Mouse (Mus musculus) hindbrain, embryonic 13.5 days (tissue): ENCODE results near the gene Phactr3. TPM values are rescaled to one million over a fixed set of nuclear protein-coding genes. Genes with fewer than 3 reads are reported as not detected.

ENCODE experiments used
- ATAC-seq: fragments of 200-750 bp; cut with Nextera tagmentation; 2 replicates; pipeline ENCODE4 v1.8.0; 2017; ENCODE audit warnings: moderate TSS enrichment; ENCODE audit not compliant: low FRiP score
- H3K27ac ChIP-seq: fragments of 300-500 bp; sonication (generic); 2 replicates; pipeline ENCODE4 v1.5.1; 2015; ENCODE audit warnings: inconsistent platforms, mild to moderate bottlenecking, moderate library complexity
- H3K27me3 ChIP-seq: fragments of 300-500 bp; sonication (generic); 2 replicates; pipeline ENCODE4 v1.6.1; 2015; ENCODE audit warnings: mild to moderate bottlenecking, inconsistent platforms
- H3K36me3 ChIP-seq: fragments of 300-500 bp; sonication (generic); 2 replicates; pipeline ENCODE4 v1.6.1; 2015; ENCODE audit warnings: mild to moderate bottlenecking, inconsistent platforms
- H3K4me1 ChIP-seq: fragments of 300-500 bp; sonication (generic); replicated peaks from 2 replicates; pipeline ENCODE4 v1.6.1; 2015; ENCODE audit warnings: inconsistent platforms
- H3K4me2 ChIP-seq: fragments of 300-500 bp; sonication (generic); 2 replicates; pipeline ENCODE4 v1.6.1; 2015; ENCODE audit warnings: inconsistent platforms, mild to moderate bottlenecking, moderate library complexity
- H3K4me3 ChIP-seq: fragments of 300-500 bp; sonication (generic); 2 replicates; pipeline ENCODE4 v1.5.1; 2015; ENCODE audit warnings: mild to moderate bottlenecking, inconsistent platforms
- H3K9ac ChIP-seq: fragments of 300-500 bp; sonication (generic); 2 replicates; pipeline ENCODE4 v1.6.1; 2015; ENCODE audit warnings: mild to moderate bottlenecking, inconsistent platforms
- H3K9me3 ChIP-seq: fragments of 300-500 bp; sonication (generic); 2 replicates; pipeline ENCODE4 v1.6.1; 2016; ENCODE audit warnings: inconsistent platforms
- WGBS: fragments of 180-500 bp; shearing (Covaris S2); methylation state at CpG from one replicate; pipeline ENCODE4 v1.1.7; 2015; 5-methylcytosine and 5-hydroxymethylcytosine counted together
- polyA plus RNA-seq: library from polyadenylated mRNA; unstranded; fragments of >200 nt; fragmentation: Nextera tagmentation; extraction: Ambion mirVana; gene quantifications from 2 replicates; pipeline ENCODE4 v1.2.1, GENCODE M21; 2015

Gene Phactr3
- polyA plus RNA-seq, 1 experiment from 2014 or later = 42.1 TPM

DNA sequence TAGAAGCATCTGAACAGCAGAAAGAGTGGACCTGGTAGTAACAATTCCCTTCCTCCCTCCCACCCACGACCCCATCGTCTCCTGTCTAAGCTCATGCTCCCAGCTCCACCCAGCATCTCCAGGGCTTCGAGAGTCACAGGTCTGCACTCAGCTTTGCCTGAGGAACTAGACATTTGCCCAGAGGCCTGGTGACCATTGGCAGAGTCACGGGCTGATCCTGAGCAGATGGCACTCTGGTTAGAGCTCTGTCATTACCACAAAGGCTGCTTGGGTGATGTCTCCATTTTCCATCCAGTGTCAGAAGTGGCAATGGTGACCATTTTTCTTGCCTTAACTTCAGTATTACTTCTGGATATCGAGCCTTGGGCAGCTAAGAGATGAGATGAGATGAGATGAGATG lies 127.1 kb downstream of the Phactr3 start:
- peaks cover 18% of the 10 kb centered on the region for H3K4me1 ChIP-seq
- H3K4me3 ChIP-seq = no peak overlapping the region
- 86% methylated on average over 5 of the region's 5 CpGs for WGBS
- no peaks in the 10 kb centered on the region for H3K36me3 ChIP-seq
- H3K9me3 ChIP-seq = no peaks in the 10 kb centered on the region
- no peak for ATAC-seq
- H3K27me3 ChIP-seq = no peaks in the 10 kb centered on the region
- no peak overlapping the region for H3K9ac ChIP-seq
- H3K27ac ChIP-seq = no peak overlapping the region
- no peak overlapping the region for H3K4me2 ChIP-seq

DNA sequence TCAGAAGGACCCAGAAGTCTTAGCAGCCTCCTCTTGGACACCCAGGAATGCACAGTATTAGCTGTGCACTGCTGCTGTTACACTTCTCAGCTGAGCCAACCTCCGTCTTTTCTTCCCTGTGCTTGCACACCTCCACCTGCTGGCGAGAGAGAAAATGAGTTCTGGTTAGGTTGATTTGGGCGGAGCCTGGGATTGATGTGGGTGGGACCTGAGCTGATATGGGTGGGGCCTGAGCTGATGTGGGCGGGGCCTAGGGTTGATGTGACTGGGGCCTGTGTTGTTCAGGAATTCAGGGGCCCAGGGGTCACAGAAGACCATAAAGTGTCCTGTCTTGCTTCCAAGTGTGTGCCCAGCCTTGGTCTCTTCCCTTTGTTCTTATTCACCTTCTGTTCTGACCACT lies 128.0 kb downstream of the Phactr3 start:
- Histone ChIP-seq H3K9ac (no peak overlapping the region), H3K4me1 (0 out of 2 replicates have a peak, but pooled peaks cover 12% of the 10 kb centered on the region), H3K27me3 (no peaks in the 10 kb centered on the region), H3K4me2 (no peak overlapping the region), H3K9me3 (no peaks in the 10 kb centered on the region), H3K27ac (no peak overlapping the region), H3K4me3 (no peak overlapping the region), H3K36me3 (no peaks in the 10 kb centered on the region)
- ATAC-seq = no peak
- 55% methylated on average over 4 of the region's 4 CpGs for WGBS

DNA sequence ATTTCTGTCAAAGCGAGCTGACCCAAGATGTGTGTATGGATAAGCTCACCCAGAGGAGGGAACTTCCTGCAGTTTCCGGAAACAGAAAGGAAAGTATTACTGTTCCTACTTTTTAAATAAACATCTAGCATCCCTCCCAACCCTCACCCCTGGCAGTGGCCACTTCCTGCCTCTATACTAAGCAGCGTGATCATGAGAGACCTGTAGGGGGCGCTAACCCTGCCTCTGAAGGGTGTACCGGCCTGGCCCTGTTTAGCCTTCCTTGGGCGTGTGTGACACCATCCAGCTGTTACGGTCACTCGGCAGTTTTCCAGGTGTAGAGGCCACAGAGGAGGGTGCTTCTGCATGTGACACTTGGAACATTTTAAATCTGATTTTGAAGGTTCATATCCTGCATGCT lies 128.5 kb downstream of the Phactr3 start:
- H3K9ac ChIP-seq = no peak overlapping the region
- no peak for ATAC-seq
- no peaks in the 10 kb centered on the region for H3K36me3 ChIP-seq
- no peak overlapping the region for H3K4me3 ChIP-seq
- no peaks in the 10 kb centered on the region for H3K27me3 ChIP-seq
- no peaks in the 10 kb centered on the region for H3K9me3 ChIP-seq
- H3K27ac ChIP-seq = no peak overlapping the region
- WGBS = 74% methylated on average over 8 of the region's 8 CpGs
- 0 out of 2 replicates have a peak, but pooled peaks cover 12% of the 10 kb centered on the region for H3K4me1 ChIP-seq
- H3K4me2 ChIP-seq = no peak overlapping the region

DNA sequence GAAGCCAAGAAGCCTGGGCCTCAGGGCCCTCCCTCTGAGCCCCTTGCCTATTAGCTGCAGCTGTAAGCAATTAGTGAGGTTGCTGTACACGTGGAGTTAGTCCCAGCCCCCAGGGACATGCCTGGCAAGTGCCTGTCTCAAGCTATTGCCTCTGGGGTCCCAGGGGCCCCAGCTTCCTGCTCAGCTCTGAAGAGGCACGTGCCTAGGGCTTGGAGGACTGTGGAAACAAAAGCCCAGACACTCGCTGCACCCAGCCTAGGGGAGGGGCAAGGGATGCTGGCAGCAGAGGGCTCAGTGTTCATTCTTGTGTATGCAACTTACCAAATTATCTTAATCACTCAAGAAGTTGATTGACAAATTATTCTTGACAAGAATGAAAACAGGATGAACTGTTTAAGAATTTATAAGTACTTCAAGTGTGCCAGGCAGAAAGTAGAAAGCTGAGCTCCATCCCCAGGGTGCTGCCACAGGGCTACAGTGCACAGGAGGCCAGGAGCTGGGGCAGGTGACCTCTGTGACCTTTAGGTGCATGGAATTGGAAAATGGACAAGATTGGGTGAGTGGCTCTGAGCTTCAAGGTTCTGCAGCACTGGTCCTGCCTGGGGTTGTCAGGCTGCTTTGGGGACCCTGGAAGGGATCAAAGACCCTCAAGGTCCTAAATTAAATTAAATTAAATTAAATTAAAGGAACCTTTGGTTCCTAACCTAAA lies 138.5 kb downstream of the Phactr3 start:
- no peak overlapping the region for H3K9ac ChIP-seq
- H3K9me3 ChIP-seq = no peaks in the 10 kb centered on the region
- peak; percentile 79 for ATAC-seq
- no peak overlapping the region for H3K4me3 ChIP-seq
- 0% methylated on average over 3 of the region's 3 CpGs for WGBS
- H3K27me3 ChIP-seq = 0 out of 2 replicates have a peak, but pooled peaks cover 4% of the 10 kb centered on the region
- peaks cover 21% of the 10 kb centered on the region for H3K36me3 ChIP-seq
- H3K4me2 ChIP-seq = no peak overlapping the region
- H3K27ac ChIP-seq = peak overlapping the region; percentile 13; the same call in 1 of the 2 replicates
- peaks cover 14% of the 10 kb centered on the region for H3K4me1 ChIP-seq

DNA sequence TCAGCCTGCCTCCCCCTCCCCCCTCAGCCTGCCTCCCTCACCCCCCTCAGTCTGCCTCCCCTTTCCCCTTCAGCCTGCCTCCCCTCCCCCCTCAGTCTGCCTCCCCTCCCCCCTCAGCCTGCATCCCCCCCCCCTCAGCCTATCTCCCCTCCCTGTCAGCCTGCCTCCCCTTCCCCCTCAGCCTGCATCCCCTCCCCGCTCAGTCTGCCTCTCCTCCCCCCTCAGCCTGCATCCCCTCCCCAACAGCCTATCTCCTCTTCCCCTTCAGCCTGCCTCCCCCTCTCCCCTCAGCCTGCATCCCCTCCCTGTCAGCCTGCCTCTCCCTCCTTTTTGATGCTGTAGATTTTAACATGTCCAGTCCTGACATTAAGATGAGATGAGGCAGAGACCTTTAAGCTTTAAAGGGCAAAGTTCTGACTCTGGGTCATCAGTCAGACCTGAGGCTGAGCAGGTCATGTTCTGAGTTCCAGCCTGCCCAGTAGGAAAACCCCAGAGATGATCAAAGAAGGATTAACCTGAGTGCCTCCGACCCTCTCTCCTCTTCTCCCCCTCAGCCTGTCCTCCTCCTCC lies 139.3 kb downstream of the Phactr3 start:
- peaks cover 21% of the 10 kb centered on the region for H3K36me3 ChIP-seq
- peaks cover 14% of the 10 kb centered on the region for H3K4me1 ChIP-seq
- 0 out of 2 replicates have a peak, but pooled peaks cover 4% of the 10 kb centered on the region for H3K27me3 ChIP-seq
- 7% methylated on average over 2 of the region's 2 CpGs for WGBS
- H3K4me2 ChIP-seq = no peak overlapping the region
- no peaks in the 10 kb centered on the region for H3K9me3 ChIP-seq
- H3K27ac ChIP-seq = no peak overlapping the region
- no peak overlapping the region for H3K9ac ChIP-seq
- no peak overlapping the region for H3K4me3 ChIP-seq
- ATAC-seq = no peak

DNA sequence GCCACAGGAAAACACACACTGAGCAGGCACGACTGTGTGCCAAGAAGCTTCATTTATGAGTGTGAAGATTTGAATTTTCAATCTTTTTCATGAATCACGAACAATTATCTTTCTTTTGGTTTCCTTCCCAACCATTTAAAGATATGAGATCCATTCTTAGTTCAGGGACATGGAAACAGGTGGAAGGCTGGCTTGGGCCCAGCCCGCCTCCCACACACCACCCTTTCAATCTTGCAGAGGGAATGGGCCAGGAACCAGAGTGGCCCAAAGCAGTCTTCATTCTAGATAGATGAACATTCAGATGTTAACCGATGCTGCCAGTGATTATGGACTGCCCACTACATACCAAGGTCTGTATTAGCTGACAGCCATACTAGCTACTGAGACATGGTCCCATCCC lies 144.3 kb downstream of the Phactr3 start:
- no peak for ATAC-seq
- Histone ChIP-seq H3K4me1 (peaks cover 17% of the 10 kb centered on the region), H3K27ac (no peak overlapping the region), H3K27me3 (0 out of 2 replicates have a peak, but pooled peaks cover 4% of the 10 kb centered on the region), H3K4me3 (no peak overlapping the region), H3K4me2 (no peak overlapping the region), H3K9ac (no peak overlapping the region), H3K36me3 (peaks cover 19% of the 10 kb centered on the region), H3K9me3 (no peaks in the 10 kb centered on the region)
- WGBS = 88% methylated on average over 4 of the region's 4 CpGs

DNA sequence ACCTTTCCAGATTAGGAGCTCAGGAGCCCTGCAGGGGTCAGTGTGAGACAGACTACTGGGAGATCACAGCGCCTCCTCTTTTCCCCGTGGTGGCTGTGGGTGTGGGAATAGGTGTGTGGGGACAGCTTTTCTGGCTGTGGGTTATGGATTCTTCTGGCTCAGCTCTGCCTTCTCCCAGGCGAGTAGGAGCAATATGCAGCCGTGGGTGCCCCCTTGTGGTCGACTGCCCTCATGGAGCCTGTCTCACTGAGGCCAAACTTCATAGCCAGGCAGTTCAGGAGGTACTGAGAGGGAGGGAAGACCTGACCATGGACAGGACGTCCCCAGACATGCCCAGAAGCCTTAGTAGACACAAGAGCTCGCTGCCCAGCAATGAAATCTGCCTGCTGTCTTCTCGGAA lies 145.6 kb downstream of the Phactr3 start:
- ATAC-seq = peak; percentile 81
- no peak overlapping the region for H3K27ac ChIP-seq
- whole genome bisulfite sequencing = 6% methylated on average over 8 of the region's 8 CpGs
- no peak overlapping the region for H3K9ac ChIP-seq
- no peak overlapping the region for H3K4me3 ChIP-seq
- H3K4me1 ChIP-seq = peaks cover 17% of the 10 kb centered on the region
- H3K9me3 ChIP-seq = no peaks in the 10 kb centered on the region
- no peaks in the 10 kb centered on the region for H3K27me3 ChIP-seq
- peaks cover 18% of the 10 kb centered on the region for H3K36me3 ChIP-seq
- no peak overlapping the region for H3K4me2 ChIP-seq

DNA sequence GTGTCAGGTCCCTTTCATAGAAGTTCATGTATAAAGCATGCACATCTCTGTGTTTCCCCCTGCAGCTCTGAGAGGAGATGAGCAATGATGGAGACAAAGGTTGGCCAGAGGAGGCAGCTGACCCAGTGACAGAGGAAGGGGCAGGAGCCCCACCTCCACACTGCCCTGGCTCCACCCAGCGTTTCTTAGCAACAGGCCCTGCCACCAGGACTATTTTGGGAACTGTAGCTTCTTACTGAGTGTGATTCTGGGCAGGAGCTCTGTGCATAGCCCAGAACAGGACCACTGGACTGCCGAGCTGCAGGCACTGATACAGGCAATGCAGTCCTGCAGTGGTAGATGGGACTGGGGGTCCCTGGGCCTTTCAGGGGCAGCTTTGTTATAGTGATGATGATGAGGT lies 146.7 kb downstream of the Phactr3 start:
- no peak overlapping the region for H3K27ac ChIP-seq
- no peaks in the 10 kb centered on the region for H3K9me3 ChIP-seq
- H3K4me2 ChIP-seq = no peak overlapping the region
- H3K4me3 ChIP-seq = no peak overlapping the region
- WGBS = 14% methylated on average over 2 of the region's 2 CpGs
- H3K4me1 ChIP-seq = peaks cover 17% of the 10 kb centered on the region
- no peaks in the 10 kb centered on the region for H3K27me3 ChIP-seq
- H3K9ac ChIP-seq = no peak overlapping the region
- H3K36me3 ChIP-seq = peaks cover 21% of the 10 kb centered on the region
- ATAC-seq = 0 out of 2 replicates have a peak, but pooled peaks have one; percentile 8

DNA sequence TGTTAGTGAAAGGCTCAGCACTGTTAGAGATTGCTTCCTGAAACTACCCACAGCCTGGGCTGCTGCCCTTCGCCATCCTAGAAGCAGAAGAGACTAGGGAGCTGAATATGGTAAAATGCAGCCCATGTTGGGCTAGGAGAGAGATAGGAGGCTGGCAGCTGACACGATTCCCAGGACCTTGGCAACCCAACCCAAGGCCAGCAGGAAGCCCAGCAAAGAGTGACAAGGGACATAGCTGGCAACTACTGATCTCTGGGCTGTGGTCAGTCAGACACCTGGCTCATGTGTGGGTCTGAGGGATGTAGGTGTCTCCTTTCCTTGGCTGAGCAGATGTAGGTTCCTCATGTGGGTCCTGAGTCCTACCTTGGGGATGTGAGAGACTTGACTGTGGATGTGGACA lies 152.0 kb downstream of the Phactr3 start:
- H3K9me3 ChIP-seq = no peaks in the 10 kb centered on the region
- H3K4me2 ChIP-seq = no peak overlapping the region
- WGBS = 91% methylated on average over 2 of the region's 2 CpGs
- peaks cover 17% of the 10 kb centered on the region for H3K4me1 ChIP-seq
- no peaks in the 10 kb centered on the region for H3K27me3 ChIP-seq
- ATAC-seq = no peak
- no peak overlapping the region for H3K9ac ChIP-seq
- H3K36me3 ChIP-seq = peaks cover 15% of the 10 kb centered on the region
- no peak overlapping the region for H3K27ac ChIP-seq
- H3K4me3 ChIP-seq = no peak overlapping the region

DNA sequence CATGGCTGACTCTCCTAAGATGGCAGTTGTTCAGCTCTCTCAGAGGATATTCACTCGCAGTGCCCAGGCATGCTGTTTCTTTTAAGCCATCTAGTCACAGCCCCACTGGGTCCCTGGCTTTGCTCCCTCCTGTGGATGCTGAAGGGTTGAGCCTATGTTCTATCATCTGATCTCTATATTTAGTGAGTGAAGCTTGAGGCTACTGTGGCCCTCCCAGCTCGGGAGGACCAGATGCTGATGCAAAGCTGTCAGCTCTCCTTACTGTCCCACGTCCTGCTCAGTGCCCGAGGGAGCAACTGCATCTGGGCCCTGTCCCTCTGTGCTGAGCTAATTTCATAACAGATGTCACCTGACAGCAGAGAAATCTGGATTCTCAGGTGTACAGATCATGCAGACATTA lies 153.6 kb downstream of the Phactr3 start:
- H3K9ac ChIP-seq = no peak overlapping the region
- no peaks in the 10 kb centered on the region for H3K27me3 ChIP-seq
- peaks cover 8% of the 10 kb centered on the region; the same call in 1 of the 2 replicates for H3K4me1 ChIP-seq
- no peak for ATAC-seq
- H3K27ac ChIP-seq = no peak overlapping the region; the same call in 1 of the 2 replicates
- peaks cover 19% of the 10 kb centered on the region for H3K36me3 ChIP-seq
- WGBS = 62% methylated on average over 4 of the region's 4 CpGs
- no peak overlapping the region for H3K4me3 ChIP-seq
- H3K4me2 ChIP-seq = no peak overlapping the region
- no peaks in the 10 kb centered on the region for H3K9me3 ChIP-seq

DNA sequence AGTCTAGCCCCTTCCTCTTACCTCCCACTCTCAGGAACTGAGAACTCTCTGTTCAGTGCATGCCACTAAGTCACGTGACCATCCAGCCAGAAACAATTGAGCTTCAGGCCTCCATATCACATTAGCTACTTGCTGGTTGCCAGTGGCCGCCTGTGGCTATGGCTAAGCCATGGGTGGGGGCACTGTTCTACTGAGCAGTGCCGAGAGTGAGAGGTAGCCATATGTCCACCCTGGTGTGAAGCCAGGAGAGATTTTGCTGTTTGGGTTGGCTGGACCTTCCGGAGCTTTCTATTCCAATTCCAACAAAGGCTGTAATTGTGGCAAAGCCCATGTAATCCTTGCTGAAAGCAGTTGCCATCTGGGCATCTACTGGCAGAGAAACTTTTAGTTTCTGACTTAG lies 155.4 kb downstream of the Phactr3 start:
- peaks cover 32% of the 10 kb centered on the region for H3K36me3 ChIP-seq
- H3K9me3 ChIP-seq = no peaks in the 10 kb centered on the region
- H3K27me3 ChIP-seq = no peaks in the 10 kb centered on the region
- WGBS = 71% methylated on average over 4 of the region's 4 CpGs
- H3K4me2 ChIP-seq = no peak overlapping the region
- no peak for ATAC-seq
- H3K27ac ChIP-seq = no peak overlapping the region
- peaks cover 8% of the 10 kb centered on the region; the same call in 1 of the 2 replicates for H3K4me1 ChIP-seq
- no peak overlapping the region for H3K9ac ChIP-seq
- H3K4me3 ChIP-seq = no peak overlapping the region

DNA sequence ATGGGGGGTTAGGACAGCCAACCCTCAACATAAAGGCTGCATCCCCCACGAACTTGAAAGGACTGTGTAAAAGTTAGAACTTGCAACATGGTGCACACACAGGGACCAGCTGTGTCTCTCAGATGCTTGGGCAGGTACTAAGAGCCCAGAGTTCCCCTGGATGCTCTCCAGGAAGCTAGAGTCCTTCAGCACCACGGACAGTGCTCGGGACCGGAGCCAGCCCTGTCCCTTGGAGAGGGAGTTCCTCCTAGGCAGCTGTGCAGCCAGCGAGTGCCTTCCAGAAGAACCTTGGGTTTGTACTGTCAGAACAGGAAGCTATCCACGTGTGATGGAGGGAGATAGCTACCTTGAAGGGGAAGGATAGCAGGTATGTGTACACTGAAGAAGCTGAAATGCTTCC lies 158.4 kb downstream of the Phactr3 start:
- no peak overlapping the region for H3K27ac ChIP-seq
- 21% methylated on average over 6 of the region's 6 CpGs for WGBS
- no peak overlapping the region for H3K4me3 ChIP-seq
- no peak overlapping the region for H3K4me2 ChIP-seq
- H3K9me3 ChIP-seq = no peaks in the 10 kb centered on the region
- H3K9ac ChIP-seq = no peak overlapping the region
- peaks cover 4% of the 10 kb centered on the region; the same call in 1 of the 2 replicates for H3K4me1 ChIP-seq
- H3K36me3 ChIP-seq = peaks cover 38% of the 10 kb centered on the region
- ATAC-seq = no peak
- no peaks in the 10 kb centered on the region for H3K27me3 ChIP-seq

DNA sequence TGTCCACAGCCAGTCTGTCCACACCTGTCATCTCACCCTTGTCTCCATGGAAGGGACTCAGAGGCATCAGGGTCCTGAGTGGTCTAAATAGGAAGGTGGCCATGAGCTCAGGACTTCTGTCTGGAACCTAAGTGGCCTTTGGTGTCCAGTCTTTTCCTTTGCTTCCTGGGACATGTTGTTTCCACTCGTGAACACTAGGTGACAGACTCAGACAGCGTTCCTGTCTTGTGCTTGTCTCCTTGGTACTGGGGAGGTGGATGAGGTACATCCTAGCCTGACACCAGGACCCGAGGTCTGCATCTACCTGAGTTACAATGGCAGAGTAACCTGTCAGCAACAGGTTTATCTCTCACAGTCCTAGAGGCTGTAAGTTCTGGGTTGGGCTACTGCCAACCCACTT lies 162.4 kb downstream of the Phactr3 start:
- H3K36me3 ChIP-seq = peaks cover 62% of the 10 kb centered on the region

More for the DNA sequence above, 162.4 kb downstream of the Phactr3 start:
- WGBS = 49% methylated on average over 3 of the region's 3 CpGs
- ATAC-seq = no peak
- Histone ChIP-seq H3K4me1 (no peaks in the 10 kb centered on the region), H3K9me3 (no peaks in the 10 kb centered on the region), H3K27ac (no peak overlapping the region), H3K9ac (no peak overlapping the region), H3K4me2 (no peak overlapping the region), H3K27me3 (no peaks in the 10 kb centered on the region), H3K4me3 (no peak overlapping the region)
